Mouse (Mus musculus) ovary, postnatal 36 days (tissue): ENCODE data around the gene Fam19a2.

Source experiments
- DNase-seq: peaks from one replicate; pipeline ENCODE4 v3.0.0; 2022; ENCODE audit warnings: low spot score, mixed read lengths

Fam19a2 gene

GRCm38 (mm10) chr10:123570616-123571188, 306.9 kb downstream of the Fam19a2 start:
- DNase-seq, result no peak

- DNase-seq, result no peak
Observed at GRCm38 (mm10) chr10:123572342-123573070, 308.7 kb downstream of the Fam19a2 start.

- no peak for DNase-seq
Observed at GRCm38 (mm10) chr10:123577823-123578222, 314.0 kb downstream of the Fam19a2 start.

GRCm38 (mm10) chr10:123579012-123579411, 315.2 kb downstream of the Fam19a2 start:
- DNase-seq, result no peak

- no peak for DNase-seq
Observed at GRCm38 (mm10) chr10:123595043-123595442, 331.2 kb downstream of the Fam19a2 start.

- no peak for DNase-seq
Observed at GRCm38 (mm10) chr10:123597059-123597458, 333.3 kb downstream of the Fam19a2 start.

GRCm38 (mm10) chr10:123605671-123606070, 341.9 kb downstream of the Fam19a2 start:
- no peak for DNase-seq

- no peak for DNase-seq
Observed at GRCm38 (mm10) chr10:123626691-123627090, 362.9 kb downstream of the Fam19a2 start.

GRCm38 (mm10) chr10:123629248-123629744, 365.5 kb downstream of the Fam19a2 start:
- no peak for DNase-seq

- DNase-seq, result no peak
Observed at GRCm38 (mm10) chr10:123632029-123632428, 368.2 kb downstream of the Fam19a2 start.

GRCm38 (mm10) chr10:123636655-123637054, 372.9 kb downstream of the Fam19a2 start:
- DNase-seq, result no peak

- DNase-seq, result no peak
Observed at GRCm38 (mm10) chr10:123637496-123637895, 373.7 kb downstream of the Fam19a2 start.

GRCm38 (mm10) chr10:123645568-123645967, 381.8 kb downstream of the Fam19a2 start:
- no peak for DNase-seq

GRCm38 (mm10) chr10:123671208-123671607, 407.4 kb downstream of the Fam19a2 start:
- DNase-seq, result no peak

GRCm38 (mm10) chr10:123678284-123678864, 414.6 kb downstream of the Fam19a2 start:
- no peak for DNase-seq

GRCm38 (mm10) chr10:123682718-123683255, 419.0 kb downstream of the Fam19a2 start:
- no peak for DNase-seq

- no peak for DNase-seq
Observed at GRCm38 (mm10) chr10:123692186-123692925, 428.6 kb downstream of the Fam19a2 start.

GRCm38 (mm10) chr10:123692926-123693224, 429.1 kb downstream of the Fam19a2 start:
- DNase-seq, result no peak

GRCm38 (mm10) chr10:123702595-123702994, 438.8 kb downstream of the Fam19a2 start:
- DNase-seq, result no peak

- DNase-seq, result no peak
Observed at GRCm38 (mm10) chr10:123707026-123707425, 443.2 kb downstream of the Fam19a2 start.

- DNase-seq, result no peak
Observed at GRCm38 (mm10) chr10:123710738-123711137, 446.9 kb downstream of the Fam19a2 start.

- DNase-seq, result no peak
Observed at GRCm38 (mm10) chr10:123721952-123722460, 458.2 kb downstream of the Fam19a2 start.
